Mouse (Mus musculus) bone marrow, adult 2 months (tissue): ENCODE data around the gene Stk4. TPM values are rescaled to one million over a fixed set of nuclear protein-coding genes. Genes with fewer than 3 reads are reported as not detected.

ENCODE experiments used
- H3K27ac ChIP-seq: fragments of 200-500 bp; 2 replicates; pipeline ENCODE4 v1.5.1; 2012; ENCODE audit warnings: low read depth, mild to moderate bottlenecking, control low read depth, inconsistent platforms, low read length; ENCODE audit not compliant: control insufficient read depth, poor library complexity, insufficient read depth
- H3K4me1 ChIP-seq: fragments of 200-500 bp; 2 replicates; pipeline ENCODE4 v1.6.1; 2011; ENCODE audit warnings: low read length; ENCODE audit not compliant: control insufficient read depth, insufficient read depth
- H3K4me3 ChIP-seq: fragments of 200-500 bp; replicated peaks from 2 replicates; pipeline ENCODE3; 2011; ENCODE audit warnings: mild to moderate bottlenecking, low read depth, low read length, control low read depth; ENCODE audit not compliant: control insufficient read depth
- CTCF ChIP-seq: fragments of 200-500 bp; IDR thresholded peaks from 2 replicates; pipeline ENCODE4 v1.5.1; 2011; ENCODE audit warnings: low read length, control low read depth; ENCODE audit not compliant: control insufficient read depth, insufficient read depth
- POLR2A ChIP-seq: fragments of 200-500 bp; IDR thresholded peaks from 2 replicates; pipeline ENCODE4 v1.6.1; 2011; ENCODE audit warnings: low read depth, mild to moderate bottlenecking, control low read depth, low read length, borderline replicate concordance; ENCODE audit not compliant: control insufficient read depth
- WGBS: fragments of 180-500 bp; shearing (Covaris S2); methylation state at CpG from one replicate; pipeline ENCODE4 v1.1.7; 2018; 5-methylcytosine and 5-hydroxymethylcytosine counted together
- polyA plus RNA-seq: library from polyadenylated mRNA; stranded (reverse); fragments of >200 nt; gene quantifications from 2 replicates; pipeline ENCODE4 v1.2.4, GENCODE M21; 2011; ENCODE audit warnings: low replicate concordance; ENCODE audit not compliant: missing spikeins, insufficient read depth, insufficient read length

The Stk4 gene
- polyA plus RNA-seq, 1 experiment = 28.7 TPM

- peaks cover 6% of the 10 kb centered on the region for H3K4me1 ChIP-seq
Observed at GRCm38 (mm10) chr2:164073120-164073519, 3.0 kb downstream of the Stk4 start.

DNA sequence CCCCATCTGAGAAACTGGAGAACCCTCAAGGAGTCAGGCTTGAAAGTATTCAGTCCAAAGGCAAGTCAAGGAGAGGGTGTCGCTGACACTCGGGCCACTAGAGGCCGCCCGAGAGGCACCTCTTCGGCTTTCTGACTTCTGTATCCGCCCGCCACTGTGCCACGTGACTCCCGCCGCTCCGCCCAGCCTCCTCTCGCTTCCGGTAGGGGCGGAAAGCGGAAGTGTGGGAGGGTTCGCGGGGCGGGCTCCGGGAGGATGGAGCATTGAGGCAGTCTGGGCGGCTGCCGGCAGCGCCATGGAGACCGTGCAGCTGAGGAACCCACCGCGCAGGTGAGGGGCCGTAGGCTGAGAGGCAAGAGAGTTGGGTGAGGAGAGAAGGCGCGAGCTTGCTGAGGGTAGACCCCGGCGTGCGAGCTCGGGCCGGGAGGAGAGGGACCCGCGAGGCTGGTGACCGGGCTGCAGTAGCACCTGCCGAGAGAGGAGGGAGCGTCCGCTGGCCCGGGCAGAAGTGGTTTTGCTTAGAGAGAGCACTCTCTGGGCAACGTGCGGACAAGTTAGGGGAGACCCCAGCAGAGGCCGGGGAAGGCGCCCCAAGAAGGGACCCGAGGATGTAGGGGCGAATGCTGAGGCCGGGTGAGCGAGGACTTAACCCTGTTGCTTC lies 3.9 kb downstream of the Stk4 start:
- H3K27ac ChIP-seq = peak overlapping the region; percentile 97
- WGBS = under 1% methylated on average over 48 of the region's 48 CpGs
- TF ChIP-seq CTCF (peak; percentile 79), POLR2A (peak; percentile 99)
- peak overlapping the region; percentile 92 for H3K4me3 ChIP-seq
- peaks cover 6% of the 10 kb centered on the region for H3K4me1 ChIP-seq

More at GRCm38 (mm10) chr2:164073120-164073519, 3.0 kb downstream of the Stk4 start:
- TF ChIP-seq POLR2A (no peak), CTCF (no peak)
- Histone ChIP-seq H3K27ac (no peak overlapping the region), H3K4me3 (no peak overlapping the region)
- WGBS = 82% methylated on average over 7 of the region's 7 CpGs

- TF ChIP-seq POLR2A (no peak), CTCF (no peak)
- Histone ChIP-seq H3K4me3 (peak overlapping the region; percentile 92), H3K4me1 (peaks cover 5% of the 10 kb centered on the region), H3K27ac (peak overlapping the region; percentile 97)
- WGBS = under 1% methylated on average over 5 of the region's 5 CpGs
Observed at GRCm38 (mm10) chr2:164075088-164075487, 5.0 kb downstream of the Stk4 start.

DNA sequence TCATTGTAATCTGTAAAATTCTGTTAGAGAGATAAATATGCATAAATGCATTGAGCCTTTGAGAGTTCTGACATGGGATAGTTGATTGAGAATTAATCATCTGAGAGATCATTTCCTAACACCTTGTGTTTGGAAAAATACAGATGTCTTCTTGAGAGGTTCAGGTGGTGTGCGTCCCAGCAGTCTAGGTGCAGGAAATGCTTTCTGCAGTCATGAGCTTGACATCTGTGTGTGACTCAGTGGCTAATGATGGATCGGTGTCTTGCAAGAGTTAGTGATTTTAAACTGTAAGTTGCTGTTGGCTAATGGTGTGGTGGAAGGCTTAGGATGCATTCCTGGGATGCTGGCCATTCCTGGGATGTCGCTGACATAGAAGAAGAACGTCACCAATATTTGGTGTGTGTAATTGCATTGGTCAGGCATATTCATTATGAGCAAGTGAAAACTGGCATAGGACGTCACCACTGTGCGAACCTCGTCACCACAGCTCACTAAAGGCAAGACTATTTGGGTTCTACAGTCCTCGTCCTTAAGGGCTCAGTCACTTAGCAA lies 6.8 kb downstream of the Stk4 start:
- peaks cover 8% of the 10 kb centered on the region for H3K4me1 ChIP-seq
- WGBS = 71% methylated on average over 8 of the region's 8 CpGs

GRCm38 (mm10) chr2:164077875-164078274 lies 7.8 kb downstream of the Stk4 start:
- no peak for TF ChIP-seq POLR2A
- TF ChIP-seq CTCF = no peak
- H3K4me1 ChIP-seq = peaks cover 13% of the 10 kb centered on the region
- no peak overlapping the region for H3K4me3 ChIP-seq
- 15% methylated on average over 5 of the region's 5 CpGs for WGBS
- no peak overlapping the region for H3K27ac ChIP-seq

More for the DNA sequence above, 6.8 kb downstream of the Stk4 start:
- H3K27ac ChIP-seq = no peak overlapping the region; the same call in 1 of the 2 replicates
- H3K4me3 ChIP-seq = no peak overlapping the region
- TF ChIP-seq CTCF (no peak), POLR2A (no peak)

GRCm38 (mm10) chr2:164079488-164079887 lies 9.4 kb downstream of the Stk4 start:
- TF ChIP-seq CTCF = no peak
- TF ChIP-seq POLR2A = no peak
- WGBS = 47% methylated on average over 6 of the region's 6 CpGs
- Histone ChIP-seq H3K27ac (no peak overlapping the region), H3K4me3 (no peak overlapping the region), H3K4me1 (peaks cover 15% of the 10 kb centered on the region)

- no peak for TF ChIP-seq CTCF
- TF ChIP-seq POLR2A = no peak
- Histone ChIP-seq H3K27ac (peak overlapping the region; percentile 2; the same call in 1 of the 2 replicates), H3K4me1 (peaks cover 17% of the 10 kb centered on the region), H3K4me3 (no peak overlapping the region)
- 85% methylated on average over 10 of the region's 10 CpGs for WGBS
Observed at GRCm38 (mm10) chr2:164081577-164081976, 11.5 kb downstream of the Stk4 start.

GRCm38 (mm10) chr2:164082175-164082574 lies 12.1 kb downstream of the Stk4 start:
- WGBS = 63% methylated on average over 10 of the region's 10 CpGs
- no peak overlapping the region for H3K4me3 ChIP-seq
- H3K27ac ChIP-seq = peak overlapping the region; percentile 50
- H3K4me1 ChIP-seq = peaks cover 13% of the 10 kb centered on the region
- no peak for TF ChIP-seq POLR2A
- no peak for TF ChIP-seq CTCF
